Mouse (Mus musculus) embryonic facial prominence, embryonic 11.5 days (tissue): ENCODE data around the gene Capn10. TPM values are rescaled to one million over a fixed set of nuclear protein-coding genes. Genes with fewer than 3 reads are reported as not detected.

Experiments
- ATAC-seq: fragments of 200-750 bp; cut with Nextera tagmentation; replicated peaks from 2 replicates; pipeline ENCODE4 v1.8.0; 2017; ENCODE audit warnings: low read depth; ENCODE audit not compliant: insufficient number of reproducible peaks, low FRiP score, low TSS enrichment
- DNase-seq: peaks from one replicate; pipeline ENCODE4 v3.0.0-alpha.2; 2015; ENCODE audit warnings: low spot score
- H3K27ac ChIP-seq: fragments of 300-500 bp; sonication (generic); replicated peaks from 2 replicates; pipeline ENCODE4 v1.5.1; 2014; ENCODE audit warnings: mild to moderate bottlenecking, low read depth, low read length, control low read depth
- H3K27me3 ChIP-seq: fragments of 300-500 bp; sonication (generic); 2 replicates; pipeline ENCODE4 v1.6.1; 2014; ENCODE audit warnings: mild to moderate bottlenecking, low read length, moderate library complexity, mixed read lengths; ENCODE audit not compliant: control insufficient read depth, insufficient read depth
- H3K36me3 ChIP-seq: fragments of 300-500 bp; sonication (generic); replicated peaks from 2 replicates; pipeline ENCODE4 v1.6.1; 2014; ENCODE audit warnings: low read depth, mild to moderate bottlenecking, low read length, moderate library complexity, mixed read lengths; ENCODE audit not compliant: control insufficient read depth, insufficient read depth
- H3K4me1 ChIP-seq: fragments of 300-500 bp; sonication (generic); 2 replicates; pipeline ENCODE4 v1.6.1; 2014; ENCODE audit warnings: low read length, mixed read lengths; ENCODE audit not compliant: control insufficient read depth, insufficient read depth
- H3K4me2 ChIP-seq: fragments of 300-500 bp; sonication (generic); 2 replicates; pipeline ENCODE4 v1.6.1; 2014; ENCODE audit warnings: low read depth, mild to moderate bottlenecking, control low read depth, low read length, moderate library complexity
- H3K4me3 ChIP-seq: fragments of 300-500 bp; sonication (generic); 2 replicates; pipeline ENCODE4 v1.5.1; 2014; ENCODE audit warnings: low read depth, low read length, control low read depth
- H3K9ac ChIP-seq: fragments of 300-500 bp; sonication (generic); replicated peaks from 2 replicates; pipeline ENCODE4 v1.6.1; 2014; ENCODE audit warnings: mild to moderate bottlenecking, control low read depth, low read length
- H3K9me3 ChIP-seq: fragments of 300-500 bp; sonication (generic); replicated peaks from 2 replicates; pipeline ENCODE4 v1.6.1; 2016; ENCODE audit warnings: mild to moderate bottlenecking, low read length, inconsistent platforms, mixed read lengths; ENCODE audit not compliant: control insufficient read depth
- WGBS: fragments of 180-500 bp; shearing (Covaris S2); extraction: QIAGEN DNeasy Blood & Tissue Kit; methylation state at CpG from one replicate; pipeline ENCODE4 v1.1.7; 2014; 5-methylcytosine and 5-hydroxymethylcytosine counted together
- polyA plus RNA-seq: library from polyadenylated mRNA; unstranded; fragments of >200 nt; fragmentation: Nextera tagmentation; extraction: Ambion mirVana; gene quantifications from 2 replicates; pipeline ENCODE4 v1.2.1, GENCODE M21; 2014

Gene Capn10
- 25.4 and 32.4 TPM in 2 replicates for polyA plus RNA-seq

GRCm38 (mm10) chr1:92934182-92934827 is at the start of gene Capn10:
Capn10 (plus strand) TSS chr1:92934376.
- under 1% methylated on average over 45 of the region's 45 CpGs for WGBS
- H3K4me3 ChIP-seq, result peak within 1 kb of the TSS; percentile 68
- peak; percentile 100 for ATAC-seq
- H3K27ac ChIP-seq, result peak within 1 kb of the TSS; percentile 91
- H3K4me1 ChIP-seq, result no peaks in the 10 kb centered on the region
- DNase-seq, result peak; percentile 97
- H3K9me3 ChIP-seq, result no peaks in the 10 kb centered on the region
- peak within 1 kb of the TSS; percentile 87 for H3K4me2 ChIP-seq
- H3K9ac ChIP-seq, result peak within 1 kb of the TSS; percentile 65
- no peaks in the 10 kb centered on the region for H3K36me3 ChIP-seq
- H3K27me3 ChIP-seq, result no peaks in the 10 kb centered on the region

GRCm38 (mm10) chr1:92888901-92889655 is 45.1 kb upstream of the Capn10 start:
- H3K4me1 ChIP-seq, result no peaks in the 10 kb centered on the region
- H3K27ac ChIP-seq, result no peak overlapping the region
- no peak overlapping the region for H3K9ac ChIP-seq
- no peak overlapping the region for H3K4me2 ChIP-seq
- ATAC-seq, result no peak
- H3K4me3 ChIP-seq, result no peak overlapping the region
- no peak for DNase-seq
- H3K36me3 ChIP-seq, result no peaks in the 10 kb centered on the region
- H3K27me3 ChIP-seq, result no peaks in the 10 kb centered on the region
- WGBS, result 77% methylated on average over 7 of the region's 7 CpGs
- H3K9me3 ChIP-seq, result no peaks in the 10 kb centered on the region

GRCm38 (mm10) chr1:92892791-92893190 is 41.4 kb upstream of the Capn10 start:
- H3K4me3 ChIP-seq, result no peak overlapping the region
- ATAC-seq, result no peak
- DNase-seq, result no peak
- H3K36me3 ChIP-seq, result no peaks in the 10 kb centered on the region
- no peak overlapping the region for H3K27ac ChIP-seq
- 65% methylated on average over 3 of the region's 3 CpGs for WGBS
- H3K27me3 ChIP-seq, result no peaks in the 10 kb centered on the region
- no peak overlapping the region for H3K9ac ChIP-seq
- H3K4me1 ChIP-seq, result no peaks in the 10 kb centered on the region
- H3K9me3 ChIP-seq, result no peaks in the 10 kb centered on the region
- no peak overlapping the region for H3K4me2 ChIP-seq

GRCm38 (mm10) chr1:92893896-92894295 is 40.3 kb upstream of the Capn10 start:
- no peak for ATAC-seq

GRCm38 (mm10) chr1:92895089-92895488 is 39.1 kb upstream of the Capn10 start:
- Histone ChIP-seq H3K4me2 (no peak overlapping the region), H3K4me3 (no peak overlapping the region), H3K4me1 (no peaks in the 10 kb centered on the region), H3K36me3 (no peaks in the 10 kb centered on the region), H3K27ac (no peak overlapping the region), H3K27me3 (no peaks in the 10 kb centered on the region), H3K9me3 (no peaks in the 10 kb centered on the region), H3K9ac (no peak overlapping the region)
- 9% methylated on average over 3 of the region's 3 CpGs for WGBS
- ATAC-seq (peak; percentile 71), DNase-seq (peak; percentile 90)

More at GRCm38 (mm10) chr1:92893896-92894295, 40.3 kb upstream of the Capn10 start:
- Histone ChIP-seq H3K9me3 (no peaks in the 10 kb centered on the region), H3K27ac (no peak overlapping the region), H3K36me3 (no peaks in the 10 kb centered on the region), H3K4me3 (no peak overlapping the region), H3K27me3 (no peaks in the 10 kb centered on the region), H3K9ac (no peak overlapping the region), H3K4me2 (no peak overlapping the region), H3K4me1 (no peaks in the 10 kb centered on the region)
- WGBS, result 68% methylated on average over 3 of the region's 3 CpGs
- DNase-seq, result no peak

GRCm38 (mm10) chr1:92902786-92903185 is 31.4 kb upstream of the Capn10 start, which contains the start of gene Ankmy1:
Ankmy1 (minus strand) TSS chr1:92902906.
- peak; percentile 85 for DNase-seq
- H3K9me3 ChIP-seq, result no peaks in the 10 kb centered on the region
- ATAC-seq, result peak; percentile 39
- peak within 1 kb of the TSS; percentile 13; the same call in 1 of the 2 replicates for H3K4me3 ChIP-seq
- no peaks in the 10 kb centered on the region; the same call in 1 of the 2 replicates for H3K27me3 ChIP-seq
- peak within 1 kb of the TSS; percentile 43 for H3K4me2 ChIP-seq
- H3K36me3 ChIP-seq, result no peaks in the 10 kb centered on the region
- no peaks in the 10 kb centered on the region for H3K4me1 ChIP-seq
- no peak within 1 kb of the TSS for H3K9ac ChIP-seq
- 3% methylated on average over 15 of the region's 15 CpGs for WGBS
- no peak within 1 kb of the TSS for H3K27ac ChIP-seq

GRCm38 (mm10) chr1:92903627-92904026 is 30.5 kb upstream of the Capn10 start:
- no peaks in the 10 kb centered on the region for H3K4me1 ChIP-seq
- no peaks in the 10 kb centered on the region; the same call in 1 of the 2 replicates for H3K27me3 ChIP-seq
- 75% methylated on average over 4 of the region's 4 CpGs for whole genome bisulfite sequencing
- no peak overlapping the region for H3K4me2 ChIP-seq
- H3K9ac ChIP-seq, result no peak overlapping the region
- H3K9me3 ChIP-seq, result no peaks in the 10 kb centered on the region
- H3K27ac ChIP-seq, result no peak overlapping the region
- H3K36me3 ChIP-seq, result no peaks in the 10 kb centered on the region
- ATAC-seq (no peak), DNase-seq (no peak)
- no peak overlapping the region for H3K4me3 ChIP-seq
